Mouse (Mus musculus) kidney, postnatal 10 days (tissue): ENCODE measurements around the gene Pfn4.
"Not testable (repeated sequence)": the region's sequence is repeated elsewhere in the genome, so short reads cannot be mapped to it uniquely, and the experiment has no call there.

Source experiments
- DNase-seq: peaks from one replicate; pipeline ENCODE4 v3.0.0; 2021; ENCODE audit warnings: mixed read lengths

Gene Pfn4

DNA sequence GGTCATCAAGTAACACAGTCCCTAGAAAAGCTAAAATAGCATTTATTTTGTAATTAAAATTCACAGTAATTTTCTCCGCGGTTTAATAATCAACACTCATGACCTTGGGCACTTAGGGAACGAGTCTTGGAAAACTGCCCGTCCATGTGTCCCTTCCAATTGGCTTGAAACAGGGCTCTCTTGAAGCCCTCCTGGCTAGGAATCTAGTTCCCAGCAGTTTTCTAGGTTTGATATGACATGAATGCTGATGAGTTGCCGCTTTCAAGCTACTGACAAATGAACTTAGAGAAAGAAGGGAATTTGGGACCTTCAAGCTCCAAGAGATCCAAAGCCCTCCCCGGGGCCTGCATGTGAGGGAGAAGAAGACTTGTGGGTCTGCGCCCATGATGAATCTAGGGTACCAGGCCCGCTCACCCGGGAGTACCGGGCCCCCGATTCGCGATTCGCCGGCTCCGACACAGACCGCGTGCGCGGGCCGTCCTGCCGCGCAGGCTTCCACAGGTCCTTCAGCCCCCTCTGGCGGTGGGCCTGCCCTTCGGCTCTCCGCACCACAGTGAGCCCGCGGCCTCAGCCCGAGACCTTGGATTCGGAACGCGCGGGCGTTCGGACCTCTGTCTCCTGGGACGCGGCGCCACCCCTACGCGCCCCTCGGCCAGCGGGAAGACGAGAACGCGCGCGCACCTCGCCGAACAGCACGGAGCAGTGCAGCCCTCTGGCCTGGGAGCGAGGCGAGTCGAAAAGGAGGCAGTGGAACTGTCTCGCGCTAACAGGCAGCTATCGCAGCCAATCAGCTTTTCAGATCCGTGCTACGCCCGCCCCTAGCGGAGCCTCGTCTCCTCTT is at the start of gene Pfn4, which contains the start of gene Fam228b:
TSS of gene Pfn4 (plus strand) at position 531 of the 841 bp plus-strand sequence.
TSS of gene Fam228b (minus strand) at position 776 of the 841 bp plus-strand sequence.
- peak; percentile 96 for DNase-seq

DNA sequence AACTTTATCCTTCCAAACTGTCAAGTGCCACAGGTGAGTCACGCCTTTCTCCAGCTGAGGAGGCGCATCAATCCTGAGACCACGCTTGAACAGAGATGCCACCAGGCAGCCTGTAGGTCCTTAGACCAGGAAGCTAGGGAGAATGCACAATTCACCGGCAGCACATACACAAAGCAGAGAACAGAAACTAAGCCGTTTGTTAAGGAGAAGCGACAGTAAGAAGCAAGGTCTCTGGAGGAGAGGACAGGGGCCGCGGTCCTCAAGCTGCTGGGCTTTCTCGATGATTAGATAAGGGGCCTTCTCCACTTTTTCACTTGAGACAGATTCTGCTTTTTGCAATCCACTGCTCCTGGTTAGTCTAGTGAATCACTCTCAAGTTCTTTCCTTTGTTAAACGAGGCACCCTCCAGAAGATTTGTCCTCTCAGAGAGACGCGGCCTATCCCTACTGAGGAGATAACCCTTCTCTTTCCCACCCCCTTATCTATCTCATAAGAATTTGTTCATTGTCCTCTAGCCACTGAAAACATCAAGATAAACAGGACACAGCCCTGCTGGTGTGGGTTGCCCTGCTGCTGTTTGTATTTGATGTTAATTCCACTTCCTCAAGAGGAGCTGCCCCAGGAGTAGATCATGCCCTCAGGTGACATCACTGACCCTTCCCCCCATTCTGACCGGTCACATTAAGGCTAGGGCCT is 49.6 kb upstream of the Pfn4 start:
- no peak for DNase-seq

DNA sequence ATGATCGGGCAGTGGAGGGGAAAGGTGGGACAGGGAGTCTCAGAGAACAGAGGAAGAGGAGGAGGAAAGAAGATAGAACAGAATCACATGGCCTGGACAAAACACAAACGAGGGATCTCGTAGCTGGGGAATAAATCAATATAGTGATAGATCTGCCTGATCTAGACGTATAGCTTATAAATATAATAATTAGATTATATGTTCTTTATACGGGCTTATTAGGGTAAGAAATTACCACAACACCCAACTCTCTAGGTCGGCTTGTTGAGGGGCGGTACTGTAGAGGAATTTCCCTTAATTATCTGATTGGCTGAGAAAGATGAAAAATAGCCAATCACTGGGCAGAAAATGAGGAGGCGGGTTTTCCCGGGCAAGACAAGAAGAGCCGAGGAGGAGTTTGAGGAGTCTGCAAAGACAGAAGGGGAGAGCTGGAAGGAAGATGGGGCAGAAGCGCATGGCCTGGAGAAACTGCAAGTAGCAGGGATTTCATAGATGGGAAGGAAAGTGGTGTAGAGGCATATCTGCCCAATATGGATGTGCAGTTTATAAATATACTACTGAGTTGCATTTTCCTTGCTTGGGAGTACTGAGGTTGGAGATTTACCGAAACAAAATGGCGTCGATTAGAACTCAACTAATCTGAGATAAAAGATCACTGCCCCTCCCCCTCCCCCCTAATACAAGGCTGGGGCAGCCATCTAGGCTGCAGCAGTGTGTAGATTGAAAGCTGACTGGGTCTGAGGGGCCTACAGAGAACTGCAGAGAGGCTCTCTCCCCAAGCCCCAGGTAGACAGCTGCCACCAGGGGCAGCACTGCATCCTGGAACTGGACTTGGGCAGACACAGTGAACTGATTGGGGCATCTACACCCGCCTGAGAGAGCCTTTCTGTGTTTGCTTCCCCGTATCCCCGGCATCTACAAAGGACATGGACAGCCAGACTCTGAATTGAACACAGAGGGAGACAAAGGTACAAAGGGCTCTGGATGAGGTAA is 48.8 kb upstream of the Pfn4 start:
- DNase-seq, result no peak

DNA sequence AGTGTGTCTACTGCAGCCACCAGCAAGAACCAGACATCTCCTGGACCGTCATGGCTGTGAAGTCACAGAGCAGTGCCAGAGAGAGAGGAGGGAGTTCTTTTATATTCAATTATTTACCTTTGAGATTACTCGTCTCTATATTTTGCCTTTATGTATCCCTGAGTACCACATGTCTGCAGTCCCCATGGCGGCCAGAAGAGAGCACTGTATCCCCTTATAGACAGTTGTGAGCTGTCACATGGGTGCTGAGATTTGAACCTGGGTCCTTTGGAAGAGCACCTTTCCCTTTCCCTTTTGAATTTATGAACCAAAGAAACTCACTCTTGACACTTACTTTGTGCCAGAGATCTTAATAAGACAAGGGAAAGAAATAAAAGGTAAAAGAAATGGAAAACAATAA is 39.7 kb upstream of the Pfn4 start:
- DNase-seq, result no peak

DNA sequence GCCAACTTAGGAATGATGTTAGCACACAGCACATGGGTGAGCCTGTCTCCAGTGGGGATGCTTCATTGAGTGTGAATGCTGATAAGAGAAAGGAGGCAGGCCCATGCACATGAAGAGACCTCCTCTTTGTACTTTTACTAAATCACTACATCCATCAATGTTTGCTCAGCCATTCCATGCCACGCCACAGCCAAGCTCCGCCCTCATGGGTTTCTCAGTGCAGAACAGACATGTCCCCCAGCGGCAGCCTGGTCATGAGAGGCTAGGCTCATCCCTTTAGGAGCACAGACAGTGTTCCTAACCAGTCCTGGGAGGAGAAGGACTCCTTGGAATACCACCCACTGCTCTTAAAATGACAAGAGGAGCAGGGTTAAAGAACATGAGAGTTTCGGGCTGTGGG is 37.2 kb upstream of the Pfn4 start:
- no peak for DNase-seq

DNA sequence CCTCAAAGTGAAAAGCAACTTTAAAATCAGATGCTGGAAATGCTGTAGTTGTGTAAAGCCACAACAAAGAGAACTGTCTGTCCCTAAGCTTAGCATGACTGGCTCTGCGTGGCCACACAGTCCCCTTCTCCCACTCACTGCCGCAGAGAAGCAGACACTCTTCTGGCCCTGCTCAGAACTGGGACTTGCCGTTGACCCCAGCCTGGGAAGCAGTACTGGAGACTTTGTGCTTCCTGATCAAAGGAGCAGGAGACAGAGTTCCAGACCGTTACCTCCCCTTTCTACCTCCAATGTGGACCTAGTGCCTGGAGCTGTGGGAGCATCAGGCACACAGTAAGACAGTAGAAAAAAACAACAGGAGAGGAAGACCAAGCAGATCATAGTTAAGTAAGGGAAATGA is 36.5 kb upstream of the Pfn4 start:
- DNase-seq, result no peak

DNA sequence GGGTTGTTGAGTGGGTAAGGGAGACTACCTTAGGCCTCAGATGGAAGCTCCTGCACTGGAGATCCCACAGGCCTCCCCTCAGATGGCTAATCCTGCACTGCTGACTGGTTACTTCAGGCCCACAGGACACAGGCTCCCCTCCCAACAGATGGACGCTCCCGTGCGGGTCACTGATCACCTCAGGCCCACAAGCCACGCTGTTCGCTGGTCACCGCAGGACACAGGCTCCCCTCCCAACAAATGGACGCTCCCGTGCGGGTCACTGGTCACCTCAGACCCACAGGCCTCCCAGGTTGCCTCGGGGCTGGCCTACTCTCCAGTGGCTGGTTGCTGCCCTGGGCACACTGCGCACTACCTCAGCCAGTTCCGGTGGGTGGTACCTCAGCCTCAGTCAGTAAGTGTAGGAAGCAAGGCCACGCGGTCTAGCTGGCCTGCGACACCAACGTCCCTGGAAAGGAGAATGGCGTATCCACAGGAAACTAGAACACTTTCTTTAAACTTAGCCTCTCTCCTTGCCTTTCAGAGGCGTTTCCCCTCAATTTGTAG is 30.7 kb upstream of the Pfn4 start, which contains the start of gene Fam228a:
TSS of gene Fam228a (minus strand) at position 400 of the 546 bp plus-strand sequence.
- DNase-seq, result no peak

DNA sequence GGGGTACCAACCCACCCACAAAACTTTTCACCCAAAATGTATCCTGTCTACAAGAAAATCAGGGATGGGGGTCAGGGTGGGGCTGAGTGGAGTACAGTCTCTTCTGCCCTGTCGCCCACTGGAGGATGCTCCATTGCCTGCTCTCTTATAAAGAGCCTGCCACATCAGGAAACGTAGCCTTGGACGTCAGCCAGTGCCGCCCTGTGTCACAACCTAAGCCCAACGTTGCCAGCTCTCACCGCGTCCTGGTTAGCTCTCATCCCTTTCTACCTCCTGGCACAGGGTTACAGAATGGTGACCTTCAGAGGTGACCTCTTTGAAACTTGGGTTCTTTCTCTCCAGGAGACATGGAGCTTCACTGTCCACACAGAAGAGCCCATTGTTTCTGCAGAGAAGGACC is 28.0 kb upstream of the Pfn4 start:
- DNase-seq, result no peak

DNA sequence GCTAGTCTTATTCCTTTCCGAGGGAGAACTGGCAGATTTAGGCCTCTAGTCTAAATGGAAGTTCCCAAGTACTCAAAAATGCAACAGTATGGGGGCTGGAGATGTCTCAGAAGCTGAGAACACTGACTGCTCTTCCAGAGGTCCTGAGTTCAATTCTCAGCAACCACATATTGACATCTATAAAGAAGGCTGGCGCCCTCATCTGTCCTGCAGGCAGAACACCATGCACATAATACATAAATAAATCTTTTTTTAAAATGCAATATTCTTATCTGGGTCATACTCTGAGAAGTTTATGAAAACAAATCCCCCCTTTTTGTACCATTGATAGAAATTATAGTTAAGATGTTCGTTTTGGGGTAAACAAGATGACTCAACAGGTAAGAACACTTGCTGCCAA is 26.6 kb upstream of the Pfn4 start:
- no peak for DNase-seq

DNA sequence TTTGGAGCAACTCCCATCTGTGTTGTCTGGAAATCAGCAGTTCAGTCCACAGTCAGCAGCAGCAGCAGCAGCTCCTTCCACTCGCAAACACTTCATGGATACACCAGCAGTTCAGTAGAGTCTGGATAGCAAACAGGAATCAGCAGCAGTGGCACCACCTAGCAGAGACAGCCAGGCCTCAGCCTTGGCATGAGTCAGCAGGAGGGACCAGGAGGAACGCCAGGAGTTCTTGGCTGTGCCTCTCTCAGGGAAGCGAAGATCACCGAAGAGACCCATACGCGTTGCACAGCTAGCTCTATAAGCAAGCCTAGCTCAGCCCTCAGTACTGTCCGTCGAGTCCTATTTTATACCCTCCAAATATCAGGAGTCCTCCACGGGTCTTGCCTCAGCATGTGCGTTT is 24.3 kb upstream of the Pfn4 start:
- DNase-seq, result no peak

DNA sequence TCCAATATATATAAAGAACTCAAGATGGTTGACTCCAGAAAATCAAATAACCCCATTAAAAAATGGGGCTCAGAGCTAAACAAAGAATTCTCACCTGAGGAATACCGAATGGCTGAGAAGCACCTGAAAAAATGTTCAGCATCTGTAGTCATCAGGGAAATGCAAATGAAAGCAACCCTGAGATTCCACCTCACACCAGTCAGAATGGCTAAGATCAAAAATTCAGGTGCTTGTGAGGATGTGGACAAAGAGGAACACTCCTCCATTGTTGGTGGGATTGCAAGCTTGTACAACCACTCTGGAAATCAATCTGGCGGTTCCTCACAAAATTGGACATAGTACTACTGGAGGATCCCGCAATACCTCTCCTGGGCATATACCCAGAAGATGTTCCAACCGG is 14.4 kb upstream of the Pfn4 start:
- not testable (repeated sequence) for DNase-seq

DNA sequence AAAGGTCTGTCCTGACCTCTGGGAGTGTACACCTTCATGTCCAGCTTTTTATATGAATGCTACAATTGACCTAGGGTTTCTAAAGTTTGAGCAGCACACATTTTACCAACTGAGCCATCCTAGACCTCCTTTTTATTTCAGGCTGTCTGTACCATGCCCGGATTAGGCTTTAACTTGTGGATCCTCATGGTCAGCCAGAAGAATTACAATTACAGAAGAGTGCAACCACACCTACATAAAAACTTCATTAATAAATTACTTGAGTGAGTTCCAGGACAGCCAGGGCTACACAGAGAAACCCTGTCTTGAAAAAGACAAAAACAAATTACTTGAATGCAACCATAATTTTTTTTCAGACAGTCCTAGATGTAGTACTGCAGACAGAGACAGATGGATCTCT is 11.8 kb upstream of the Pfn4 start:
- DNase-seq, result no peak

DNA sequence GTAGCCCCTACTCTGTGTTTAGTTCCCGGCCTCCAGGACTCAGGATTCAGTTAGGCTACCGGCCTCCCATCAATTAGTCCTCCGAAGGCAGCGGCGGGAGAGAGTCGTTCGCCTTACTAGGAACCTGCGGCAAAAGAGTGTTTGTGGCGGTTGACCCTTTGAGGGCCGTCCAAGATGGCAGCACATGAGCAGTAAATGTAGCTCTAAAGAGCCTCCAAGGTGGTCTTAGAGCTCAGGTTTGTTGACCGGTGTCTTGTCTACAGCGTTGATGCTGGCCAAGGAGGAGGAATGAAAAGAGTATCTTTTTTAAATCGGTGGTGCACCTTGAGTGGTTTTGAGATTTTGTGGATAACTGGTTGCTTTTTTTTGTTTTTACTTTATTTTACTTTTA is 506 bp downstream of the Pfn4 start:
- DNase-seq, result no peak

DNA sequence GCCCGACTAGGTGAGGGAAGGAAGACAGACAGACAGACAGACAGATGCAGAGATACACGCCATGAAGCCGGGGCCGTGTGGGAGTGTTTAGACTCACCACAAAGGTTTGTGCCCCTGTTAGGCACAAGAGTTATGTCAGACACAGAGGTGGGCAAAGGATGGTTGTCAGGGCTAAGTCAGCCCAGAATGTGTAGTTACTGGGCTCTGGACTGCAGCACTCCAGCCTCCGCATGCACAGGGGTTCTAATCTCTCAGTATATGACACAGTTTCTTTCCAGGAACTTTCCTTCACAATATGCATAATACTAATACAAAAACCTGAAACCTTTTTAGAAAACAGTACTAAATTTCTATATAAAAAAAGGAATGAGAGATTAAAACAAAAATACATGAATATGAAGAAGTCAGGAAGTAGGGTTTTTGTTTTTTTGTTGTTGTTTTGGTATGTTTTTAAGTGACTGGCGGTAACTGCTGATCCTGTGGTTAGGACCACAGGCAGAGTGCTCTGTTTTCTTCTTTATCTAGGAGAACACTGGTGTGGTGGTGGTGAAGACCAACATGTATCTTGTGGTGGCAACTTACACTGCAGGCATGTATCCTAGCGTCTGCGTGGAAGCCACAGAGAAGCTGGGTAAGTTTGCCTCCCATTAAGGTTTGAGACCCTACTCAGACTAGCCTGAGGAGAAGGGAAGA is 6.2 kb downstream of the Pfn4 start:
- DNase-seq, result no peak

DNA sequence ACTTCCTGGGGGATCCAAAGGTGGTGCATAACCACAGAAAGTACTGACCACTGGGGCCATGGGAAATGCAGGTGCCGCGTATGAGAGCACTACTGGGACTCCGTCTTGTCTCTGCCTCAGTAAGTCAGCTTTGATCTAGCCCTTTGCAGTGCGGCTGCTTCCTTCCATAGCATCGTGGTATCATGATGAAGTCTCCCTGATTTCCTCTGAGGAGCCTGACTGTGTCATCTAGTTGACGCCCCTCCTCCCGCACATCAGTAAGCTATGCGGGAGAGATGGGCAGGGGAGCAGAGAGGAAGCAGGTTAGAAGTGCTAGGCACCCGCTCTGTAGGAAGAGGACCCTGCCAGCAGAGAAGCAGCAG is 6.7 kb downstream of the Pfn4 start:
- no peak for DNase-seq

DNA sequence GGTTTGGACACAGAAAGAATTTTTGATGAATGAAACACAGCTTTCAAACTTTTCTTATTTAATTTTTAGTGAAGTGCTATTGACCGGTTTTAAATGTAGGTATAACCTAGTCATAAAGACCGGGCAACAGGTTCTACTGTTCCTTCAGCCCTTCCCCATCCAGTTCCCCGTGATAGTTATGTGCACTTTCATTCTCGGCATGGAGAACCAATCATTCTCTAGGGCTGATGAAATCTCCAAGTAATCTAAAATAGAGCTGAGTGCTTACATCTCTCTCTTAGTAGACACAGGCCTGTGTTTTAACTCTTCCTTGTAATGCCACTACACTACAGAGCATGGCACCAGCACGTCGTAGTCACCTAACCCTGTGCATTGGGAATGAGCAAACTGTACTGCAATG is 8.9 kb downstream of the Pfn4 start:
- DNase-seq, result no peak

DNA sequence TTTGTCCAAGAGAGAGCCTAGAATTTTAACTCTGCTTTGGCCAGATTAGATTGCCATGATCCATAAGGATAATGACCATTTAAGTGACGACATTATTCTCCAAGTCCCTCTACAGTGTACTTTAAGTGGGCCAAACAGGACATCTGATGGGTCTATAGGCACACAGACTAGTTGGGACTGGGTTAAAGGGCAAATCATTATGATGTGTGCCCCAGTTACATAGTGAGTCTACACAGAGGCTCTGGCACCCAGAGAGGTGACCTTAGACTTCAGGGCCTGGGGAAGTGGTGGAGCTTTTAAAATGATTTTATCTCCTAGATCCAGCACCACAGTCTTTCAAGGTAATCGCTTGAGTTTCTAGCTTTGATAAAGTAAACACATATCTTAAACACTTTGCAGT is 11.4 kb downstream of the Pfn4 start:
- DNase-seq, result no peak

DNA sequence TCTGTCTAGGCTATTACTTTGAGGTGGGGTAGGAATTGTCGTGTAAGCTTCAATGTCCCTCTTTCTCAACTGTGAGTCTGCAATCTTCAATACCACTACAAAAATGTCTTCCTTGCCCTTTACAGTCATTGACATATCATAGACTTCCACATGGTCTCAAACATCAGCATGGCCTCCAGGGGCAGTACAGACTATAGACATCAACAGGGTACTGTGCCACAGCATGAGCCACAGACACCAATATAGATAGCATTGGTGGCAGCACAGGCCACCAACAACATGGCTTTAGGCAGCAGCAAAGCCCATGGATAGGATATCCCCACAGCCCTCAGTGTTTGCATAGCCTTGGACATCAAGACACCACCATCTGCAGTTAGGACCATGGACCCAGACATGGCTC is 12.4 kb downstream of the Pfn4 start:
- DNase-seq, result no peak

DNA sequence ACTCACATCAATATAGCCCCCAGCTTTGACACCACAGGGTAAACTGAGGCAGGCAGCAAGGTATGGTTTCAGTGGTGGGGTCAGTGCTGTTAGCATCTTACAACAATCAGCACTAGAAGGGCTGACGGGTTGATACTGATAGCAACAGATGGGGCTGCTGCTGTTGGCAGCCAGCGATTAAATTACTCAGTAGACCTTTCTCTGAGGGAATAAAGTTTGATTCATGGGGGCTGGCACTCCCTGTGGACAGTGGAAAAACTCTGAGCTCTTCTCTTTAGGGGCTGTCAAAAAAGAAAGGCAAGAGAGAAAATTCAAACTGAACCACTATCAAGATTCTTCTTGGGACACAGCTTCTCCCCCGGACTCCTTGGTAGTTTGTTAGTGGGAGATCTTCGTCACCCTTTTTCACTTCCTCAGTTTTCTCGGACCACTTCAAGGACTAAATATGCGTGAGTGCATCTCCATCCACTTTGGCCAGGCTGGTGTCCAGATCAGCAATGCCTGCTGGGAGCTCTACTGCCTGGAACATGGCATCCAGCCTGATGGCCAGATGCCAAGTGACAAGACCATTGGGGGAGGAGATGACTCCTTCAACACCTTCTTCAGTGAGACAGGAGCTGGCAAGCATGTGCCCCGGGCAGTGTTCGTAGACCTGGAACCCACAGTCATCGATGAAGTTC is 13.0 kb downstream of the Pfn4 start:
- not testable (repeated sequence) for DNase-seq

DNA sequence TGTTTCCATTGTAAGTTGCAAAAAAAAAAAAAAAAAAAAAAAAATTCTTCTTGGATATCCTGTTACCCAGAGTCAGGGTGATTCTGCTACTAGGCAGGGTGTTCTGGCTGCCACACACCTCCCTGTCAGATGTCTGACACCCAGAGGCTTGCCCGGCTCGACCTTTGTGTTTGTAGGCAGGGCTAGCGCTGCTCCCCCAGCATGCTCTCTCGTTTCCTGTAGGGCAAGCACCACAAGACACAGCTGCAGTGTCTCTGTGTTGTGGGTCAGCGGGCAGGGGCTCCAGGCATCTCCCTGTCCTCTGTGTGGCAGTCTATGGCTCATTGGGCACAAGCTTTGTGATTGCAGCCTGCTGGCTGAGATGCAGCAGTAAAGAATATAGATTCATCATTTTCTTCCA is 14.8 kb downstream of the Pfn4 start:
- peak; percentile 42 for DNase-seq

DNA sequence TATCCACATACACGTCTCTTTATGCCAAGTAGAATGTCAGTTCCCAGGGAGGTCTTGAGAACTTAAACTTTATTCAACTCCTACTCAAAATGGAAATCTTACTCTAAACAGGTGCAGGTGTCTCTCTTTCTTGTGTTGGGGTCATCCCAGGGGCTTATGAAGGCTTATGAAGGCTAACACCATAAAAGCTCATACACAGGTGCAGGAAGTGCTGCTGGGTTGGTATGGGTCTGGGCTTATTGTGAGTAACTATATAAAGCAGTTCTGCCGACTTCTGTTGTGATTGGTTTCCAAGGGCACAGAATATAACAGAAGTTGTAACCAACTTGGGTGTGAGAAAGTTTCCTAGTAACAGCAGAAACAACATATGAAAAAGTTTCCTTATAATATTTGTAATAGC is 15.6 kb downstream of the Pfn4 start:
- no peak for DNase-seq

DNA sequence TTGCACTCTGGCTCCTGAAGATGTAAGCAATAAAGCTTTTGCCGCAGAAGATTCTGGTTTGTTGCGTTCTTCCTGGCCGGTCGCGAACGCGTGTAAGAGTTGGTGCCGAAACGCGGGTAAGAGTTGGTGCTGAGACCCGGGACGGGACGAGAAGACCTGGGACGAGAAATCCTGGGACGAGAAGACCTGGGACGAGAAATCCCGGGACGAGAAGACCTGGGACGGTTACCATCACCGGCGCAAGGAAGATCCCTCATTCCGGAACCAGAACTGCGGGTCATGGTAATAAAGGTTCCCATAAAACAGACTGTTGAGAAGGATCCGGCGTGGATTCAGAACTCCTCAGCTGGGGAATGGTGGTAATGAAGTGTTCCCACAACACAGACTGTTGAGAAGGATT is 19.3 kb downstream of the Pfn4 start:
- not testable (repeated sequence) for DNase-seq
